In the genomic region with DNA sequence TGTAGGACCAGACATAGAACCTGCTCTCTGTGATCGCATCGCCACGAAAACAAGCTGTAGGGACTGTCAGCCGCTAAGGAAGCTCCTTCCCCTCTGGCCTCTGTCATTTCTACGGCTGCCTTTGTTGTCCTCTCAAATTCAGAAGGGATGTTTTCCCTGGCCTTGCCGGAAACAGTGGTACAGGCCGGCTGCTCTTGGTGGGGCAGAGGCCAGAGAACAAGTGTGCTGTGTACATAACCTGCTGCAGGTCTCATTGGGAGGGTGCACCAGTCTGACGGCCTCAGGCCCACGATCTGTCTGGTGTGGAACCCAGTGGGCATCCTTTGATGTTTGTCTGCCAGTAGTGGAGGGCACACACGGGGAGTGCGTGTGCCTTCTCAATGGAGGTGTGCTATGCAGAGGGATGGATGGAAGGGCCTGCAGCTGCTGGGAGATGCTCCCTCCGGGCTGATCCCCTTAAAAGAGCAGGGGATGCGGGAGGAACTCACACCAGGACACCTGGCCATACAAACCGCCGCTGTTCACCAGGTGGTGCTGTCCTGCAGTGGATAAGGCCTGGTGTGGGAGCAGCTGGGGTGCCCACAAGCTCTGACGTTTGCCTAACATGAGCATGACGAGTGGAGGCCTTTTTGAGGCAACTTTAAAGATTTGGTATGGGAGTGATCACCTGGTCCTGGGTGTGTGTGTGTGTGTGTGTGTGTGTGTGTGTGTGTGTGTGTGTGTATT, we compare ENCODE assay signal across 10 mouse cellular contexts.
A peak's percentile ranks its signal among the peaks of the same experiment; 100 is the strongest.
DNase-seq lines count a peak whose midpoint lies in the region; ATAC-seq lines count a peak whose summit lies in the region.
"Had no signal": no experiment of that assay in that cellular context is flagged by ENCODE, and none has a peak within 500 bp of the region (broad histone marks: within the 10 kb centered on the region; RNA-seq: fewer than 3 reads in every experiment).

No protein-coding gene starts in this region.

- ATAC-seq in neural tube, embryonic 12.5 days (ENCODE audit: low FRiP score, low read depth), result 0 out of 2 replicates have a peak, but pooled peaks have one; percentile 23
- ATAC-seq in neural tube, embryonic 15.5 days (ENCODE audit: low FRiP score), result no peak
- no peak for ATAC-seq in limb, embryonic 13.5 days (ENCODE audit: low FRiP score, low read depth)

- H3K27me3 ChIP-seq in heart, embryonic 10.5 days (ENCODE audit: insufficient read depth, poor library complexity, severe bottlenecking), result no peaks in the 10 kb centered on the region
- H3K27me3 ChIP-seq in neural tube, embryonic 12.5 days (replicated peaks), result no peaks in the 10 kb centered on the region
- no peaks in the 10 kb centered on the region for H3K27me3 ChIP-seq in neural tube, embryonic 15.5 days (replicated peaks)
- no peaks in the 10 kb centered on the region for H3K27me3 ChIP-seq in limb, embryonic 13.5 days

- no peak for DNase-seq in heart, embryonic 10.5 days (ENCODE audit: low spot score)
- no peak for DNase-seq in heart, adult 9 months (ENCODE audit: low spot score in 2 of 2)
- DNase-seq in yolk sac, embryonic 10.5 days (ENCODE audit: low spot score), result peak; percentile 40
- DNase-seq in layer of hippocampus, postnatal 14 days (ENCODE audit: low spot score in 2 of 2), result no peak
- no peak for DNase-seq in gastrocnemius, adult 18-20 months (ENCODE audit: low spot score)
- DNase-seq: embryo, embryonic 11 days; retina, postnatal 1 day had no signal

- no peak overlapping the region for H3K9ac ChIP-seq in neural tube, embryonic 12.5 days
- H3K9ac ChIP-seq in neural tube, embryonic 15.5 days (replicated peaks), result no peak overlapping the region
- no peak overlapping the region for H3K9ac ChIP-seq in limb, embryonic 13.5 days

- 0 out of 2 replicates have a peak, but pooled peaks cover 3% of the 10 kb centered on the region for H3K36me3 ChIP-seq in heart, embryonic 10.5 days
- no peaks in the 10 kb centered on the region for H3K36me3 ChIP-seq in neural tube, embryonic 12.5 days
- H3K36me3 ChIP-seq in neural tube, embryonic 15.5 days, result no peaks in the 10 kb centered on the region
- no peaks in the 10 kb centered on the region for H3K36me3 ChIP-seq in limb, embryonic 13.5 days

- peaks cover 93% of the 10 kb centered on the region for H3K4me1 ChIP-seq in heart, embryonic 10.5 days
- peaks cover 23% of the 10 kb centered on the region for H3K4me1 ChIP-seq in neural tube, embryonic 12.5 days
- peaks cover 19% of the 10 kb centered on the region for H3K4me1 ChIP-seq in neural tube, embryonic 15.5 days
- peaks cover 93% of the 10 kb centered on the region for H3K4me1 ChIP-seq in limb, embryonic 13.5 days

- no peaks in the 10 kb centered on the region for H3K9me3 ChIP-seq in heart, embryonic 10.5 days
- H3K9me3 ChIP-seq in neural tube, embryonic 12.5 days, result no peaks in the 10 kb centered on the region
- no peaks in the 10 kb centered on the region for H3K9me3 ChIP-seq in neural tube, embryonic 15.5 days (replicated peaks)
- no peaks in the 10 kb centered on the region for H3K9me3 ChIP-seq in limb, embryonic 13.5 days

- peak overlapping the region; percentile 76 for H3K27ac ChIP-seq in heart, embryonic 10.5 days
- H3K27ac ChIP-seq in neural tube, embryonic 12.5 days, result no peak overlapping the region
- H3K27ac ChIP-seq in neural tube, embryonic 15.5 days (replicated peaks), result no peak overlapping the region
- peak overlapping the region; percentile 33; the same call in 1 of the 2 replicates for H3K27ac ChIP-seq in limb, embryonic 13.5 days

- no peak overlapping the region for H3K4me2 ChIP-seq in neural tube, embryonic 12.5 days (replicated peaks)
- no peak overlapping the region for H3K4me2 ChIP-seq in neural tube, embryonic 15.5 days
- H3K4me2 ChIP-seq in limb, embryonic 13.5 days (replicated peaks), result no peak overlapping the region

- no peak overlapping the region for H3K4me3 ChIP-seq in heart, embryonic 10.5 days
- H3K4me3 ChIP-seq in neural tube, embryonic 12.5 days, result no peak overlapping the region
- H3K4me3 ChIP-seq in neural tube, embryonic 15.5 days (replicated peaks), result no peak overlapping the region
- no peak overlapping the region for H3K4me3 ChIP-seq in limb, embryonic 13.5 days

- 45% methylated on average over 17 of the region's 17 CpGs for WGBS in heart, embryonic 10.5 days
- 52% methylated on average over 17 of the region's 17 CpGs for WGBS in neural tube, embryonic 12.5 days
- 54% methylated on average over 17 of the region's 17 CpGs for WGBS in neural tube, embryonic 15.5 days
- WGBS in limb, embryonic 13.5 days, result 31% methylated on average over 17 of the region's 17 CpGs

Comparison
In these comparisons a context has a peak if more than half of its experiments do, and no peak if none do; other contexts are left out.
1. H3K27ac ChIP-seq: peak in heart, embryonic 10.5 days (single experiment) and limb, embryonic 13.5 days (single experiment); none in neural tube, embryonic 12.5 days (single experiment) and neural tube, embryonic 15.5 days (single experiment).